Mouse (Mus musculus) skeletal muscle tissue, adult 2 months (tissue): Measurements from ENCODE around the gene Fsip1.
"Not testable (repeated sequence)": the region's sequence is repeated elsewhere in the genome, so short reads cannot be mapped to it uniquely, and the experiment has no call there.

ENCODE experiments used
- DNase-seq: peaks from one replicate; pipeline ENCODE4 v3.0.0-alpha.2; 2012; ENCODE audit warnings: low read depth, low spot score

Gene Fsip1

GRCm38 (mm10) chr2:118256621-118257053 is at the start of gene Fsip1:
Fsip1 (minus strand) TSS chr2:118256966.
- DNase-seq, result peak; percentile 54

GRCm38 (mm10) chr2:118306522-118306895 is 49.7 kb upstream of the Fsip1 start:
- no peak for DNase-seq

- no peak for DNase-seq
These were observed 49.2 kb upstream of the Fsip1 start for GRCm38 (mm10) chr2:118305827-118306521.

GRCm38 (mm10) chr2:118303456-118303855 is 46.7 kb upstream of the Fsip1 start:
- DNase-seq, result no peak

GRCm38 (mm10) chr2:118301656-118302055 is 44.9 kb upstream of the Fsip1 start:
- no peak for DNase-seq

- no peak for DNase-seq
These were observed 44.3 kb upstream of the Fsip1 start for GRCm38 (mm10) chr2:118301041-118301545.

GRCm38 (mm10) chr2:118299981-118300380 is 43.2 kb upstream of the Fsip1 start:
- DNase-seq, result no peak

- no peak for DNase-seq
These were observed 41.8 kb upstream of the Fsip1 start for GRCm38 (mm10) chr2:118298601-118299000.

GRCm38 (mm10) chr2:118297966-118298365 is 41.2 kb upstream of the Fsip1 start:
- no peak for DNase-seq

GRCm38 (mm10) chr2:118295505-118295904 is 38.7 kb upstream of the Fsip1 start:
- peak; percentile 53 for DNase-seq

- no peak for DNase-seq
These were observed 36.8 kb upstream of the Fsip1 start for GRCm38 (mm10) chr2:118293583-118293982.

- DNase-seq, result not testable (repeated sequence)
These were observed 32.3 kb upstream of the Fsip1 start for GRCm38 (mm10) chr2:118289066-118289460.

GRCm38 (mm10) chr2:118288326-118289065 is 31.7 kb upstream of the Fsip1 start:
- no peak for DNase-seq

- DNase-seq, result no peak
These were observed 30.9 kb upstream of the Fsip1 start for GRCm38 (mm10) chr2:118287678-118288077.

GRCm38 (mm10) chr2:118282467-118282866 is 25.7 kb upstream of the Fsip1 start:
- no peak for DNase-seq

GRCm38 (mm10) chr2:118278249-118278648 is 21.5 kb upstream of the Fsip1 start:
- DNase-seq, result no peak

GRCm38 (mm10) chr2:118271606-118272005 is 14.8 kb upstream of the Fsip1 start:
- no peak for DNase-seq

- DNase-seq, result no peak
These were observed 13.4 kb upstream of the Fsip1 start for GRCm38 (mm10) chr2:118270213-118270612.

- DNase-seq, result no peak
These were observed 7.1 kb upstream of the Fsip1 start for GRCm38 (mm10) chr2:118263914-118264201.

- DNase-seq, result peak; percentile 36
These were observed 6.6 kb upstream of the Fsip1 start for GRCm38 (mm10) chr2:118263151-118263913.

GRCm38 (mm10) chr2:118262673-118263072 is 5.9 kb upstream of the Fsip1 start:
- no peak for DNase-seq

GRCm38 (mm10) chr2:118259746-118260145 is 3.0 kb upstream of the Fsip1 start:
- DNase-seq, result no peak
